Mouse (Mus musculus) CD8-positive naive resting alpha-beta T cell, adult 2 months (primary cell): ENCODE measurements around the gene Snip1.

Experiments
- DNase-seq, 2 experiments: peaks; one replicate each; pipeline ENCODE4 v3.0.0; 2022; ENCODE audit warnings: low read depth in 2 of 2, low spot score in 2 of 2

The Snip1 gene

DNA sequence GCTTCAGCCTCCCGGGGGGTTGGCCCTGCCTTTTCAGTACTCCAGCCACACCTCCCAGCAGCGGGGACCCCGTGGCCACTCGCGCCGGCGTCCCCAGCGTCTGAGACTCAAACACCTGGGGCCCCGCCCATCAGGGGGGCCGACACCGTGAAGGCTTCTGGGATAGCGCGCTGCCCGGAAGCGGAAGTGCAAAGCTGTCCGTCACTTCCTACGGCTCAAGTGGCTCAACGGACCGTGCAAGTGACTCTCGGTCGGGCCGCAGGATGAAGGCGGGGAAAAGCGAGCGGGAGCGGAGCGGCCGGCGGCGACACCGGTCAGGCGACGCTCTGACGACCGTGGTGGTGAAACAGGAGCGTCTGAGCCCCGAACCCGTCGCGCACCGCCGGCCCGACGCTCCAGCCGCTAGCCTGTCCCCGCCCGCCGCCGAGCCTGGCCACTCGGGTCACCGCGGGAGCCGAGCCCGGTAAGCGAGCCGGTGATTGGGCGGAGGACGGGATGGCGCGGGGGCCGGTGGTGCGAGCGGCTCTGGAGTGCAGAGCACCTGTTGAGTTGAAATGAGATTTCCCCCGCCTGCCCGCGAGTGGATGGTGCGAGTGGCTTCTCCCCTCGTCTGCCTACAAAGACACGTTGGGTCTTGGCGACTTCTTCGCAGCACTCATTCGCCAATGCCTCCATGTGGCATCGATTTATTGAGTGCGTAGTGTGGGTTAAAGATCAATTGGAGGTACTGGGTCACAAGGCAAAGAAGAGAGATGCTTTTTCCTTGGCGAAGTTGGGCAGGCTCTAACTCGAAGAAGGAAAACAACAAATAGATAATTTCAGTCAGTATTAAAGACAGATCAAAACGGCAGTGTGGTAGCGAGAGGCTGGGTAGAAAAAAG is at the start of gene Snip1:
Gene Snip1 (plus strand): TSS at position 183 of the 881 bp plus-strand sequence.
- peak; percentile 82 to 86 for DNase-seq

DNA sequence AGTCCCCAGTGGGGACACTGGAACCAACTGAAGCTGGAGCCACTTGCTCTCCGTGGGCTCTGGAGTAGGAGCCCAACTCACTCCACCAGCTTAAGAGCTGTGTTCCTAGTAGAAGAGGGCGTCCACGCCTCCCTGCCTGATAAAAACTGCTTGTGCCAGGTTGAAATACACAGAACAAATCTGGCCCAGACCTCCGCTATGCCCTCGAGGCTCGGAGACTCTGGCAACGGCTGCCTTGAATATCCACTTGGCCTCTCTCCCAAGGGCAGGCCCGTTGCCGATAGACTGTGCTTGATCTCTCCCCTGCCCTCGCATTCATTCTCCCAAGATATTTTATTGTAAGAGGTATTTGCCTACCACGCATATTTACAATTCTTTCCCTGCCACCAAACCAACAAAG is 49.0 kb upstream of the Snip1 start:
- no peak for DNase-seq

DNA sequence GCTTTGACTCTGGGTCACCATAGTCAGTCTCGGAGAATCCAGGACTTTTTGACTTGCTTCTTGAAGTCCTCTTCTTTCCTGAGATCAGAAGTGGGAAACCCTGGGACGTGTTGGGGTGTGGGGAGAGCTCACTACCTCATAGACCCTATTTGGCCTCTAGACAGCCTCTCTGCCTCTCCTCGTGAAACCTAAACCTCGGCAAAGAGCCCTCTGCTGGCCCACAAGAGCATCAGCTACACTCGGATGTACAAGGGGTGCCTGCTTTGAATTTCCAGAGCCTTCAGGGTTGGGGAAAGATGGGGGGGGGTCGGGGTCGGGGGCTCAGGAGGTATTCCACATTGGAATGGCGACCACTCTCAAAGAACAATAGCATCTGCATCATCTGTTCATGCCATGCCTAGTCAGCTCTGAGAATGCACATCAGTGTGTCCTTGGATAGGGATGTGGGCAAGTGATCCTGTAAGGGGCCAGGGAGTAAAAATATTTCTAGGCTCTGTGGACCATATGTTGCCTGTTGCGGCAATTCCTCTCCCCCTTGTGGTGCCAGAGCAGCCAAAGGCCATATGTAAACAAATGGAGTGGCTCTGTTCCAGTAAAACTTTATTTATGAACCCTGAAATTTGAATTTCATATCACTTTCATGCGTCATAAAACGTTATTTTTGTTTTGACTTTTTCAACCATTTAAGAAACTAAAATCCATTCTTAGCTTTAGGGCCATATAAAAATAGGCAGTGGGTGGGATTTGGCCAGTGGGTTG is 45.5 kb upstream of the Snip1 start:
- DNase-seq, result no peak

DNA sequence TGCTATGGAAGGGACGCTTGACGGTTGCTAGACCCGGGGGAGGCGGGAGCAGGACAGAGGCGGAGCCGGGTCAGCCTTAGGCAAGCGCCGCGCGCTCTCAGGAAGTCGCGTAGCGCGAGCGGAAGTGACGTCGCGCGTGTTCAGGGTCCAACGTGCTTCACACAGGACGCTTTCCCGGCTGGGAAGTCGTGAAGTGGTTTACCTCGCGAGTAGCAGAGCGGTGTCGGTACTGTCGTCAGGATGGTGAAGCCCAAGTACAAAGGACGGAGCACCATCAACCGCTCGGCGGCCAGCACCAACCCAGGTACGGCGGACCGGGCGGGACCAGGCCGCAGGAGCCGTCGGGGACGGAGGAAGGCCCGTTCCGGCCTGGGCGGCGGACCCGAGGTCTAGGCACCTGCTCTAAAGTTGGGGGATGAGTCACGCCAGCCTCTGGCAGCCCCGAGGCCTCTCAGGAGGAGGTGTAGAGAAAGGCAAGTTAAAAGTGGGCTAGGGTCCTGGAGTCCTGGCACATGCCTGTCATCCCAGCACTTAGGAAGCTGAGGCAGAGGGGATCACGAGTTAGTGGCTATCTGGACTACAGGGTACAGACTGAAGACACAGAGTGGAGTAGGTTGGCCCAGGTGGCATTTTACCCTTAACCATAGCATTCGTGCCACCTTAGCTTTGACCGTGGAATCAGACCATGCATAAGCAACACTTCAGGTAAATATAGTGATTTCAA is 36.4 kb upstream of the Snip1 start:
- DNase-seq, result peak; percentile 82

DNA sequence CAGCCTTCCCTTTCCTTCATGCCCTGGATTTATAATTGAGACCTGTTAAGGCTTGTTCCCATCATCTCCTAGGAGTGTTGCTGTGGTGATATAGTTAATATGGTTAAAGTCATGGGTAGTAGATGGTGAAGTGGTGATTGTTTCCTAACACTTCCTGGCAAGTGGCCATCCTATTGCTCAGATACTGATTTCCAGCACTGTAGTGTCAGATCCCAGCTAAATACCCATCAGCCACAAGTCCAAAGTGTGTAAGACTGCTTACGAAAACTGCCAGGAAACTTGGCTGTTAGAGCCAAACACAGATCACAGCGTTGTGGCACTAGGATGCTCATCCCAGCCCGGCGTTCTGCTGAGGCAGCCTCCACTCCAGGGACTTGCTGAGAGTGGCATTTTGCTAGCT is 32.1 kb upstream of the Snip1 start:
- DNase-seq, result no peak

DNA sequence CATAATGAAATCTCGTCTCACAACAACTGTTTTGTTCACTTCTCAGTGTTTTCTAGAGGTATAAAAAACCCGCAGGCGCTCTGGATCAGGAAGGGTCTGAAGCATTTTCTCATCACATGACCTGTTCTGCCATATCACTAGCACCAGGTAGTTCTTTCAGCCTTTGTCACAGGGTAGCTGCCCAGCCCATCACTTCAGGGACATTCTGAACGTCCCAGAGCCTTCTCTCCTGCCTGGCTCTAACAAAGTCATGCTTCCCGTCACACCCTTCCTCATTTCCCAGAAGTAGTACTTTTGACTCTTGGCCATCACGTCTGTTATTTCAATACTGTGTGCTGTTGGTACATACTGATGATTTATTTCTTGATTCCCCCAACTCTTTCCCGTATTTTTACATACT is 22.0 kb upstream of the Snip1 start:
- no peak for DNase-seq

DNA sequence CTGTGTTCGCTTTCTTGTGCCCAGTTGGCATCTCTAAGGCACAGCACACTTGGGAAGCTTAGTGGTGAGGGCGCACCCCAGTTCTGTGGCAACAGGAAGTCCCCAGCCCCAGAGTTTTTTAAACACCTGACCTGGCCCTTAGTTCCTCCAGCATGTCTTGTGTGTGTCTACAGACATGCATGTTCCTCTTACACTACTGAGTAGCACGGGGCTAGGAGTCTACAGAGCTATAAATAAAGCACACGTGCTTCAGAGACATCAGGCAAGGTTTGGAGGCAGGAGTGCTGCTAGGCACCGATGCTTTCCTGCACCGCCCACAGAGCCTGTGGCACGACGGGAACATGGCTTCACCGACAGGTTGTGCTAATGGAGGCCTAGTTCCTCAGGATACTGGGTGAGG is 11.1 kb upstream of the Snip1 start:
- no peak for DNase-seq

DNA sequence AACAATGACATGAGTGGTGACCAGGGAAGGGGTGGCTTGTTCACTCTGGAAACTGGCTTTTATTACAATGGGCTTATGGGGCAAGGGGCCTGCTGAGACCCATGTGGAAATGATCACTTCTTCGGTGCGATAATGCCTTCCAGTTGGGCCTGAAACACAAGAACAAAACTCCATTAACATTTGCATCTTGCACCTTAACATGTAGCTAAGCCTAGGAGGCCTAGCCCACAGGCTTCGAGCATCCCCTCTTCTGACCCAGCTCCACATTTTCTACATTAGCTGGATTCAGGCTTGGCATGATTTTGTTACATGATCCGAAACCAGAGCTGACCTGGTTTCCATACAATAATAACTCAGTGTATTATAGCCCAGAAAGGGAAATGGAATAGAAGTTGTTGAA is 10.0 kb upstream of the Snip1 start:
- no peak for DNase-seq

DNA sequence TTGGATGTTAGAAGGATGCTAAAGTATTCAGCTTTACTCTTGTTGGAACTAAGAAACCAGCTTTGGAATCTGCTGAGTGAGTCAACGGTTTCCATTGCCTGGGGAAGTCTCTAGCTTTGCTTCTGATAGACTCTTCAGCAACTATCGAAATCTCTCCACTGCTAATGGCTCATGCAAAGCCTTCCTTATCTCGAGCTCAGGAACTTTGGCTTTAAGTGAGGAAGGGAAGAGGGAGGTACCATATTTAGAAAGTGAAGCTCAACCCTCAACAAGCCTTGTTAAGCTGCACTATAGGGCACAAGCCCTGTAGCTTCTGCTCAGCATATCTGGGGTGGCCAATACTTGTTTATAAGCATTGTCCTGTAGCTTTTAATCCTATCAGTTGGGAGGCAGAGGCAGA is 9.2 kb upstream of the Snip1 start:
- no peak for DNase-seq

DNA sequence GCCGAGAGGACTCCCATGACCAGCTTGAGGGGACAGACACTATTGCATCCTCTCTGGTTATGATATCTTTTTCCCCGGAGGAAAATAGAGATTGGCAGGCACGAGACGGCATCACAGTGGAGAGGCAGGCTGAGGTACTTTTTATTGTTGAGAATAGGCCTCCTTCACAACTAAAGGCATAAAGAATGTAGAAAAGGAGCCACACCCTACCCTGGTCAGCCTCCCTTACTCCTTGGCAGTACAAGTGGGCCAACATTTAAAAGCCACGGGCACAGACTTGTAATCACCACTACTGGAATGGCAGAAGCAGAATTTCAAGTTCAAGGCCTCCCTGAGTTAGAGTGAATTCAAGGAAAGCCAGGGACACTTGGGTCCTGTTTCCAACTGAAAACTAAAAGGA is 8.4 kb upstream of the Snip1 start:
- DNase-seq, result no peak

DNA sequence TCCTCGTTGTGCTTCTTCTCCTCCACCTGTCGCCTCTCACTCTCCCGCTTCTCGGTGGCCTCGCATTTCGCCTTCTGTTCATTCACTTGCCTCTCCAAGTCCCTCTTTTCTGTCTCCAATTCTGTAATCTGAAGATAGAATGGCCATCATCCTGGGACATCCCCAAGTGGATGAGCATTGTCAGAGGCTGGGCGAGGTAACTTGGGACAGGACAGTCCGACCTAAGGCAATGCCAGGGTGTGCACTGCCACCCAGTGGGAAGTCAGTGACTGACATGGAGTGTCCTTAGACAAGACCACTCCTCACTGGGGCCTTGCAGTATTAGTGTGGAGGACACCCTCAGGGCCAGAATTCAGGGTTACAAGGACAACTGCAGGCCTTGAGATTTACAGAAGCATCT is 7.4 kb upstream of the Snip1 start:
- DNase-seq, result no peak

DNA sequence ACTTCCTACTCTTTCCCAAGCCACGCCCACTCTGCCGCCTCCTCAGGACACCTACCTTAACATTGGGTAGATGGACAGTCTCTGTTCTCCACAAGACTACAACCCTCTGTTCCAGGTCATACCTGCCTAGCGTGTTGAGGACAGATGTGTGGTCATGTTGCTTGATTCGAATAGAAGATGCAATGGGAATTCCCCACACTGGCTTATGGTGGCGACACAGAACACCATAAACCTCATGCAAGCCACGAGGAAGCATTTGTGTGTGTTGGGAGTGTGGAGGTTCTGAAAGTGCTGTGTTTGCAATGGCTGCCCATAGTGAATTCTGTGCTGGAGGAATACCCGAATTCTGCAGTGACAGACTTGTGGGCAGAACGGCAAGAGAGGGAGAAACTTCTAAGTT is 2.6 kb upstream of the Snip1 start:
- DNase-seq, result no peak

DNA sequence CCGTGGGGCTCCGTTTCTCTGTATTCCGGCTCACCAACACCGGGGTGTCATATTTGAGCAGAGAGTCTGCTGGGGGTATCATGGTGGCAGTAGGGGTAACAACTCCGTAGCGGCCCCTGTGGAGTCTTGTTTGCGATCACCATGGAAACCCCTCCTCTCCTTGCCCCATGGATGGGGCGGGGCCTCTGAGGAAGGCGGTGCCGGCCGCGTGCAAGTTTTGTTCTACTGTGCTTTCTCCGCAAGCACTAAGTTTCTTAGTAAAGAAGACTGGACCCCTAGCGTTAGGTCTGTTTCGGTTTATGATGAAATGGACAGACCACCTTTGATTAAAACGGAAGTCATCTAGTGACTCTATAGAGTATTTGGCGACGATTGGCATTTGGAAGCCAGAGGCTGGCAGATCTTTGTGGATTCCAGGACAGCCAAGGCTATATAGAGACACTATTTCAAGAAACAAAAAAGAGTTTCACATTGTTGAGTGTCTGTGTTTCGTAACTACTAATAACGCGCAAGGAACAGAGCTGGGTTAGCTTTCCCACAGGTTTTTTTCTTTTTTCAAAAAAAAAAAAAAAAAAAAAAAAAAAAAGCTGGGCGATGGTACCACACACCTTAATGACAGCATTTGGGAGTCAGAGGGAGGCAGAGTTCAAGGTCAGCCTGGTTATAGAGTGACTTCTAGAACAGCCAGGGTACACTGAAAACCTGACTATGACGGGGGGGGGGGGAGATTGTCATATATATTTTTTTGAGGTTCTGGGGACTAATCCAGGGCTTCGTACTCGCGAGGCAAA is 760 bp upstream of the Snip1 start, which contains the start of gene Dnali1:
Gene Dnali1 (minus strand): TSS at position 187 of the 791 bp plus-strand sequence.
- peak; percentile 35 to 54 for DNase-seq

DNA sequence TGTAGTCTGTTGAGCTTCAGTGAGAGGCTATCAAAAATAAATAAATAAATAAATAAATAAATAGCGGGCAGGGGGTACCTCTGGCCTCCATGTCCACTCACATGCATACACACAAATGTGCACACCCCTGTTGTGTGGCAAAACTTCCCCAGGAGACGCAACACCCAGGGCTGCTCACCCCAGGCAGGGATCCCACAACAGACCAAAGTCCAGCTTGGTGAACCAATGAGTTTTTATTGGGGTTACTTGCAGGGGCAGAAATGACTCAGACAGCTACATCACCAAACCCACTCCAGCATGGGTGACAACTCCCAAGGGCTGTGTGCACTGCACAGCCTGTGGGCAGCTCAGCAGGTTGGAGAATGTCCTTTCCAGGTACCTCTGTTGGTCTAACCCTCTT is 11.2 kb downstream of the Snip1 start:
- no peak for DNase-seq

DNA sequence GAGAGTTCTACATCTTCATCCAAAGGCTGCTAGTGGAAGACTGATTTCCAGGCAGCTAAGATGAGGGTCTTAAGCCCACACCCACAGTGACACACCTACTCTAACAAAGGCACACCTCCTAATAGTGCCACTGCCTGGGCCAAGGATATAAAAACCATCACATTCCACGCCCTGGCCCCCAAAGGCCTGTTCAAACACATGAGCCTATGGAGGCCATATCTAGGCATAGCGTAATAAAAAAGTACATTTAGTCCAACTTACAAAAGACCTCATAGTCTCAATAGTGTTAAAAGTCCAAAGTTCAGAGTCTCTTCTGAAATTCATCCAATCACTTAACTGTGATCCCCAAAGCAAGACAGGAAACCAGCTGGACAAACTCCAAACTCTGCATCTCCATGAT is 12.2 kb downstream of the Snip1 start:
- DNase-seq, result no peak

DNA sequence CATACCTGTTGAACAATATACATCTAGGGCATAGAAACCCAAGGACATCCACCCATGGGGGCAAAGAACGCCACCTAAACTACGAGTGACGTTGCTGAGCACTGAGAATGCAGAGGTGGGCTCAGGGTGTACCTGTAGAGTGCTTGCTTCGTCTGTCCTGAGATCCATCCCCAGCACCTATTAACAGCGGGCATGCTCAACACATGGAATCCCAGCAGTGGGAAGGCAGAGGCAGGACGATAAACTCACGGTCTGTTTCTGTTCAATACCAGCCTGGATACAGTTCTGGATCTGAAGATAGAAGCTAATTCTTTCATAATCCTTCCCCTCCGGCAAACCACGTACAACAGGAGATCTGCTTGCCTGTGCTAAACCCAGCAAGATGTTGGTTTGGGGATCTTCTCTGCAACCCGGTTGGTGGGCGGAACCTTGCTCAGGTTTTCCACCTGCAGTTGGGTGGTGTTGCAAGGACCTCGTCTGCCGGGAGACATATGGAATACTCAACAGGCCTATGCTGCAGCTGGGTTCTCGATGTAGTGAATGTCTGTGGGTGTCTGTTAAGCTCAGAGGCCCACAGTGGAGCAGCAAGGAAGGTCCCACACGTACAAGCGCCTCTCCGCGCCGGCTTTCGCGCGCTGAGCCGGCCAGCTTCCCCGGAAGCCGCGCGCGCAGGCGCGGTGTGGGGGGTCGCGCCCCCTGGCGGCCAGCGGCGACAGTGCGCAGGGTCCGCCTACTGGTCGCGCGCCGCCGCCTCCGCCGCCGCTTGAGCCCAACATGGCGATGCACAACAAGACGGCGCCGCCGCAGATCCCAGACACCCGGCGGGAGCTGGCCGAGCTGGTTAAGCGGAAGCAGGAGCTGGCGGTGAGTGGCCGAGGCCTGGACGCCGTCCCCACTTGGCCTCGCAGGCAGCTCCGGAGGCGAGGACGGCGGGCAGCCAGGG is 18.2 kb downstream of the Snip1 start, which contains the start of gene Meaf6:
Gene Meaf6 (plus strand): TSS at position 732 of the 943 bp plus-strand sequence.
- DNase-seq, result peak; percentile 93 to 94

DNA sequence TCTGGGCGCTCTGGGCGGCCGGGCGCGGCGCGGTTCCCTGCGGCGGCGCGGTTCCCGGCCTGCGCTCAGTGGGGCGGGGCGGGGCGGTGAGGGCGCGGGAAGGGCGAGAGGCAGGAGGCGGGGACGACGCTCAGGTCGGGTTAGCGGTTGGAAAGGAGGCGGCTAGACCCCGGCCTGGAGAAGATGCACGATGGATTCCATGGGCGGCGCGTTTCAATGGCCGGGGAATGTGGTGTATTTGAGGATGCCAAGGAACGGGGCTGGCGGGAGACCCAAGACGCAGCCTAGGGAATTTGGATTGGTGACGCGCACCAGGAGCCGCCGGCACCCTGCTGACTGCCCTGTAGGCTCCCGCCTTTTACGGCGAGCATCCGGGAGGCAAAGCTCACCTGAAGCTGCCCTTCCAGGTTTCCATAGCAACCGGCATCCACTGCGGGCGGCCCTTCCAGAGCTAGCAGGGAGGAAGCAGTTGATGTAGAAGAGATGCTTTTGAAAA is 18.9 kb downstream of the Snip1 start:
- peak; percentile 23 to 53 for DNase-seq

DNA sequence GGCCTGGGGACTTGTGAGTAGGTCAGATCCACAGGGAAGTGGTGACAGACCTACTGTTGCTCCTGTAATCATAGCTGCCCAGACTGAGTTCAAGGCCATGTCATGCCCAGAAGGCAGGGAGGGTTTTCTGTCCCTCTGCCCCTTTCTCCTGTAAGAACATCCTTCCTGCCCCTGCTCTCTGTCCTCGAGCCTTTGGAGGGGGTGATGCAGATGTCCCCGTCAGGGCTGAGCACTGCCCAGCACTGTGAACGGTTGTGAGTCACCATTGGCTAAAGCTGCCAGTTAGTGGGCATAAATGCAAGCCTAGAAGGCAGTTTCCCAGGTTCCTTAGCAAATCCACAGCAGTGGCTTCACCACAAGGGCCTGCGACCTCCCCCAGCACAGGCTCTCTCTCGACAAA is 26.6 kb downstream of the Snip1 start:
- no peak for DNase-seq

DNA sequence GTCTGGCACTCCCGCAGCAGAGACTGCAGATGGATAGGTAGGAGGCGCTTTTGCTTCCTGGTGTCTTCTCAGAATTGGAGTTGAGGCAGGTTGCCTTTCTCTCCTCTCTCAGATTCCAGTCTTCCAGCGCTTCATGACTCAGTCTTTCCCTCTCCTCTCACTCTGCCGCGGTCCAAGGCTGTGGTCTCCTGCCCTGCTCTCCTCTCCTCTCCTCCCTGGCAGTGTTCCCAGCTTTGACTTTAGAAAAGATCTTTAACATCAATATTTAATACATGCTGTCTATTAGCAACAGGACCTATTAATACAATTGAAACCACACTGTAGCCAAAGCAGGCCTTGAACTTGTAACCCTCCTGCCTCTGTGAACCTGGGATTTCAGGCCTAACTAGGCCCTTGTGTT is 29.6 kb downstream of the Snip1 start:
- DNase-seq, result no peak
